Mouse (Mus musculus) megakaryocyte, embryonic 14.5 days (primary cell): Measurements from ENCODE around the gene Trnt1.

Source experiments
- FLI1 ChIP-seq: IDR thresholded peaks from 2 replicates; pipeline ENCODE4 v1.6.1; 2012; ENCODE audit warnings: low read length, inconsistent platforms, mixed read lengths
- GATA1 ChIP-seq: IDR thresholded peaks from 3 replicates; pipeline ENCODE4 v1.6.1; 2012; ENCODE audit warnings: mixed read lengths, low read length, inconsistent platforms, borderline replicate concordance

DNA sequence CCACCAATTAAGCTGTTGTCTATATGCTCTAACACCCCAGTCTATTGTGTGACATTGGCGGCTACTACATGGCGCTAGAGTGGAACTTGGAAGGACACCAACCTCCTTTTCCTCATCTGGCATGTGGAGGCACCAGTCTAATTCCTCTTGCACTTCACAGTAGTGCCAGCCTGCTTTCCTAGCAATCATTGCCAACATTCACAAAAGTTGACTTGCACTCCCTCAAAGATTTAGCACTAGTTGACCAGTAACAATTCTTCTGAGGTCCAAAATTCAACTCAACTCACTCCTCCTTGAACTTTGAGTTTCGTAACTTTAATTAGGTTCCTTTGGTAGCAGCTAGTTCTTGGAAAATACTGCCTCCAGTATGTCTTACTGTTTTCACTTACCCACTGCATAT lies 41.8 kb downstream of the Trnt1 start:
- TF ChIP-seq GATA1 (no peak), FLI1 (no peak)
